Mouse (Mus musculus) B cell, adult 62 days (primary cell): ENCODE results near the gene Pdilt. TPM values are rescaled to one million over a fixed set of nuclear protein-coding genes. Genes with fewer than 3 reads are reported as not detected.

Source experiments
- total RNA-seq: library from RNA; stranded (reverse); gene quantifications from 4 replicates; pipeline ENCODE4 v1.2.4, GENCODE M21; 2023

Pdilt gene
- not detected in 4 replicates for total RNA-seq

DNA sequence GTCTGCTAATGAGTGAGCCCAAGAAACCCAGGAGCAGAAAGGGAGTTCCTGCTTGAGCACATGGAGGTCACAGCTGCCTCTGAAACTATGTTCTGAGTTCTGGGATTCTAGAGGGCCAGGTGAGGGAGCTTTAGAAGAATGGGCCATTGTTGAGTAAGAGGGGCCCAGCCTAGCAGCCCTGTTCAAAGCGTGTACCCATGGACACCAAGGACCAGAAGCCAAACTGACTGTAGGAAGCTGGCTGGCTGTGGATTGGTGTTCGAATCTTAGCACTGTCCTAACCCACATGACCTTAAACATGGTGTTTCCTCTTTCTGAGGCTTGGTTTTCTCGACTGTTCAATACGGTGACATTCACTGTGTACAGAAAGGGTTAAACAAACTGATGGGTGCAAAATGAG is at the start of gene Pdilt:
Gene Pdilt (minus strand): TSS at position 101 of the 400 bp plus-strand sequence.

GRCm38 (mm10) chr7:119554040-119554439 is 30.8 kb upstream of the Pdilt start, which contains the start of gene Acsm2:
Gene Acsm2 (plus strand): TSS chr7:119554340.

DNA sequence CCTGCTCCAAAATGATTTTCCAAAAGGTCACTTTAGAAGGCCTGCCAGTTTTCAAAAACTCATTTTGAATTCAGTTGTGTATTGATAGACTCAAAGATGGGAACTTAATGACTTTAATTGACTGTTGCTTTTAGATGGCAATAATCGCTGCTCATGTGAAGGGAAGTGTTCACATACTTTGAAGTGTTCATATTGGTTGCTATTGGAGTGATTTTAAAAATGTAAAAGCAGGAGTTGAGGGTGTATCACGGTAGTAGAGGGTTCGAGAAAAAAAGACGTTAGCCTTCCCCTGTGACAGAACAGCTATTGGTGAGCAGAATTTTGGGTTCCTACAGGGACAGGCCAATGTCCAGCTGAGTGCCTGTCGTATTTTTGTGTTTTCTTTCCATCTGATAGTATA is 4.1 kb downstream of the Pdilt start, which contains the start of gene Acsm5:
Gene Acsm5 (plus strand): TSS at position 301 of the 400 bp plus-strand sequence.

GRCm38 (mm10) chr7:119479256-119479655 is 44.0 kb downstream of the Pdilt start, which contains the start of gene Umod:
Gene Umod (minus strand): TSS chr7:119479282.

DNA sequence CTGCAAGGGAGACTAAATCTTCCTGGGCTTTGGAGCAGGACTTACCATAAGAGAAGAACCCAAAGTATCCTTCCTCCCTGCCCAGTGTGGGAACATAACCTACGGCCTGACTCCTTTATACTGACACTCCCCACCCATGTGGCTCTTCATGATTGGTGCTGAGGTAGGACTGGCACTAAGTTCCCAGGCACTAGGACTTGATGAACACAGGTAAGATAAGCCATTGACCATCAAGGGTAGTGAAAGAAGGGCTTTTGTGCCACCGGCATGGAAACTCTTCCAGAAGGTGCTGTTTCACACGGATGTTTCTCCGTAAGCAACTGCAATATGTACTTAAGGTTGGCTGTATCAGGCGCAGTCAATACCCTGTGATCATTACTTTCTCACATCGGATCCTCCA is 64.1 kb downstream of the Pdilt start, which contains the start of gene Gp2:
Gene Gp2 (minus strand): TSS at position 101 of the 400 bp plus-strand sequence.

Other genes with a start within 250 kb of the Pdilt start
- not detected in 4 replicates for gene Gp2, start 64.2 kb downstream of the Pdilt start, total RNA-seq
- gene Umod, start 44.2 kb downstream of the Pdilt start, total RNA-seq, result not detected in 4 replicates
- not detected in 4 replicates for gene Acsm5, start 4.0 kb downstream of the Pdilt start, total RNA-seq
- not detected in 4 replicates for gene Acsm2, start 30.9 kb upstream of the Pdilt start, total RNA-seq
- not detected in 4 replicates for gene Acsm1, start 83.5 kb upstream of the Pdilt start, total RNA-seq
- not detected in 4 replicates for gene Acsm4, start 166.5 kb upstream of the Pdilt start, total RNA-seq
- 82.5 to 96.7 TPM (median 89.0 TPM) in 4 replicates for gene Thumpd1, start 197.3 kb upstream of the Pdilt start, total RNA-seq
- not detected in 4 replicates for gene Acsm3, start 237.4 kb upstream of the Pdilt start, total RNA-seq